Comparison of ENCODE assay signal across 8 mouse cellular contexts in the genomic region with DNA sequence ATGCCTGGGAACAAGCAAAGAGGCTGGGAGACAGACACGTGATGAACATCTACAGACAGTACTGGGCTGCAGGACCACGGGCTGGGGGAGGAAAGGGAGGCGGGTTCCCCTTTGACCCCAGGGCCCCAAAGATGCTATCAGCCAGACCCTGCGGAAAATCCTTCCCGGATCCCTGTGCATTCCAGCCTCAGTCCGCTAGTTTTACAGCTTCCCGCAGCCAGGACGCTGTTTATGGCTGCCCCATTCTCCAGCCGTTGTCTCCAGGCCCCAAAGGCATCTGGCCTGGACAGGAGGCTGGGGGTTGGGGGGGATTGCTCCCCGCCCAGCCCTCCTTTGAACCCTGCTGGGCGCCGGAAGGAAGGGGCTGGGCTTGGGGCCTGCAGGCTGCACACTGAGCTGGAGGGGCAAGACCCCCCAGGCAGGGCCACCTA. TPM values are rescaled to one million over a fixed set of nuclear protein-coding genes. Genes with fewer than 3 reads are reported as not detected.
DNase-seq lines count a peak whose midpoint lies in the region; ATAC-seq lines count a peak whose summit lies in the region.

No protein-coding gene starts in this region.

- H3K9ac ChIP-seq in kidney, embryonic 15.5 days = no peak overlapping the region
- H3K9ac ChIP-seq in intestine, embryonic 16.5 days (ENCODE audit: low read depth, low read length) = no peak overlapping the region

- no peaks in the 10 kb centered on the region for H3K9me3 ChIP-seq in kidney, embryonic 15.5 days (replicated peaks)
- no peaks in the 10 kb centered on the region for H3K9me3 ChIP-seq in intestine, embryonic 16.5 days (ENCODE audit: control insufficient read depth, low read length)

- peaks cover 62% of the 10 kb centered on the region for H3K27me3 ChIP-seq in kidney, embryonic 15.5 days
- H3K27me3 ChIP-seq in intestine, embryonic 16.5 days (replicated peaks; ENCODE audit: control insufficient read depth, insufficient read depth, low read length) = peaks cover 62% of the 10 kb centered on the region

- H3K36me3 ChIP-seq in kidney, embryonic 15.5 days = no peaks in the 10 kb centered on the region
- H3K36me3 ChIP-seq in intestine, embryonic 16.5 days (ENCODE audit: control insufficient read depth, insufficient read depth, low read length) = no peaks in the 10 kb centered on the region

- H3K27ac ChIP-seq in kidney, embryonic 15.5 days = peak overlapping the region; percentile 78
- peak overlapping the region; percentile 21; the same call in 1 of the 2 replicates for H3K27ac ChIP-seq in intestine, embryonic 16.5 days (ENCODE audit: low read length)

- peaks cover 52% of the 10 kb centered on the region for H3K4me1 ChIP-seq in kidney, embryonic 15.5 days
- H3K4me1 ChIP-seq in intestine, embryonic 16.5 days (ENCODE audit: control insufficient read depth, insufficient read depth, low read length) = peaks cover 12% of the 10 kb centered on the region

- no peak for DNase-seq in kidney, adult 8-10 months
- peak; percentile 71 for DNase-seq in R1 (ENCODE audit: low read depth, low spot score)
- peak; percentile 62 for DNase-seq in neural tube, embryonic 10.5 days (ENCODE audit: extremely low spot score, low spot score)
- DNase-seq in frontal cortex, adult 2 months (ENCODE audit: extremely low spot score in 1 of 2, low spot score in 1 of 2) = no peak
- DNase-seq in testis, postnatal 10 days (ENCODE audit: low spot score) = no peak
- no peak for DNase-seq in spleen, postnatal 4 days (ENCODE audit: low spot score in 2 of 2)

- no peak overlapping the region for H3K4me3 ChIP-seq in kidney, embryonic 15.5 days (replicated peaks)
- no peak overlapping the region for H3K4me3 ChIP-seq in intestine, embryonic 16.5 days (ENCODE audit: low read length)

- H3K4me2 ChIP-seq in kidney, embryonic 15.5 days = peak overlapping the region; percentile 44
- H3K4me2 ChIP-seq in intestine, embryonic 16.5 days (ENCODE audit: low read depth, low read length) = no peak overlapping the region

- WGBS in kidney, embryonic 15.5 days = 5% methylated on average over 12 of the region's 12 CpGs
- 4% methylated on average over 12 of the region's 12 CpGs for WGBS in intestine, embryonic 16.5 days

- peak; percentile 44 for ATAC-seq in kidney, embryonic 15.5 days (replicated peaks; ENCODE audit: low FRiP score)
- peak; percentile 7; the same call in 1 of the 2 replicates for ATAC-seq in intestine, embryonic 16.5 days

RNA-seq across cellular contexts. Expression of gene Smug1, which starts 10.7 kb away (rescaled TPM):
- 17.7 and 18.0 TPM in 2 replicates for polyA plus RNA-seq in kidney, embryonic 15.5 days (2015; fragmentation: Nextera tagmentation; extraction: Ambion mirVana)
- 20.2 and 22.1 TPM in 2 replicates for polyA plus RNA-seq in intestine, embryonic 16.5 days (2015; fragmentation: Nextera tagmentation; extraction: Ambion mirVana)
- 16.1 and 16.3 TPM in 2 replicates for polyA plus RNA-seq in frontal cortex, adult 2 months (2012; rRNA removed)

Comparison
In these comparisons a context has a peak if more than half of its experiments do, and no peak if none do; other contexts are left out.
1. DNase-seq: peak in R1 (single experiment) and neural tube, embryonic 10.5 days (single experiment); none in kidney, adult 8-10 months (0 of 2), frontal cortex, adult 2 months (0 of 2), testis, postnatal 10 days (single experiment) and spleen, postnatal 4 days (0 of 2).